Mouse (Mus musculus) layer of hippocampus, postnatal 14 days (tissue): Measurements from ENCODE around the gene Dnajc28. TPM values are rescaled to one million over a fixed set of nuclear protein-coding genes. Genes with fewer than 3 reads are reported as not detected.
A peak's percentile ranks its signal among the peaks of the same experiment; 100 is the strongest.

ENCODE experiments used
- DNase-seq, 2 experiments: peaks; one replicate each; pipeline ENCODE4 v3.0.0; 2021 to 2022; ENCODE audit warnings: low spot score in 2 of 2, mixed read lengths in 1 of 2
- total RNA-seq, 2 experiments: library from RNA; stranded (reverse); gene quantifications; 2 replicates each; pipeline ENCODE4 v1.2.3; 2021

The Dnajc28 gene
- total RNA-seq, 2 experiments from 2014 or later = 5.0 to 6.5 TPM

- no peak for DNase-seq
Observed at GRCm38 (mm10) chr16:91633641-91634040, 14.8 kb upstream of the Dnajc28 start.

- DNase-seq = no peak
Observed at GRCm38 (mm10) chr16:91632940-91633339, 14.1 kb upstream of the Dnajc28 start.

- DNase-seq = no peak
Observed at GRCm38 (mm10) chr16:91632439-91632838, 13.6 kb upstream of the Dnajc28 start.

- DNase-seq = no peak
Observed at GRCm38 (mm10) chr16:91630584-91630983, 11.8 kb upstream of the Dnajc28 start.

GRCm38 (mm10) chr16:91629749-91630148 is 10.9 kb upstream of the Dnajc28 start:
- DNase-seq = no peak

- DNase-seq = no peak
Observed at GRCm38 (mm10) chr16:91628673-91629072, 9.8 kb upstream of the Dnajc28 start.

GRCm38 (mm10) chr16:91627831-91628230 is 9.0 kb upstream of the Dnajc28 start:
- no peak for DNase-seq

GRCm38 (mm10) chr16:91623074-91623473 is 4.2 kb upstream of the Dnajc28 start:
- no peak for DNase-seq

GRCm38 (mm10) chr16:91620991-91621390 is 2.2 kb upstream of the Dnajc28 start:
- no peak for DNase-seq

GRCm38 (mm10) chr16:91620185-91620584 is 1.4 kb upstream of the Dnajc28 start:
- no peak for DNase-seq

GRCm38 (mm10) chr16:91614552-91614951 is 4.3 kb downstream of the Dnajc28 start:
- DNase-seq = peak in 1 of 2 experiments; percentile 46

GRCm38 (mm10) chr16:91612525-91612924 is 6.3 kb downstream of the Dnajc28 start:
- DNase-seq = no peak

GRCm38 (mm10) chr16:91611248-91611647 is 7.6 kb downstream of the Dnajc28 start:
- no peak for DNase-seq

GRCm38 (mm10) chr16:91609501-91610245 is 9.2 kb downstream of the Dnajc28 start:
- DNase-seq = no peak

GRCm38 (mm10) chr16:91606958-91607357 is 11.9 kb downstream of the Dnajc28 start:
- DNase-seq = no peak

- no peak for DNase-seq
Observed at GRCm38 (mm10) chr16:91605156-91605555, 13.7 kb downstream of the Dnajc28 start.

GRCm38 (mm10) chr16:91601693-91602092 is 17.1 kb downstream of the Dnajc28 start:
- no peak for DNase-seq

- DNase-seq = no peak
Observed at GRCm38 (mm10) chr16:91601081-91601480, 17.7 kb downstream of the Dnajc28 start.

GRCm38 (mm10) chr16:91599242-91599641 is 19.6 kb downstream of the Dnajc28 start:
- no peak for DNase-seq

- DNase-seq = peak; percentile 98
Observed at GRCm38 (mm10) chr16:91597672-91598010, 21.2 kb downstream of the Dnajc28 start, which contains the start of gene Tmem50b. Gene Tmem50b, minus strand, starts transcription at chr16:91597800.

GRCm38 (mm10) chr16:91596779-91597671 is 21.8 kb downstream of the Dnajc28 start:
- peak in 1 of 2 experiments; percentile 26 for DNase-seq

- no peak for DNase-seq
Observed at GRCm38 (mm10) chr16:91596397-91596778, 22.4 kb downstream of the Dnajc28 start.
